Mouse (Mus musculus) megakaryocyte, embryonic 14.5 days (primary cell): Measurements from ENCODE around the gene Ngdn.

Experiments used
- FLI1 ChIP-seq: IDR thresholded peaks from 2 replicates; pipeline ENCODE4 v1.6.1; 2012; ENCODE audit warnings: low read length, inconsistent platforms, mixed read lengths
- GATA1 ChIP-seq: IDR thresholded peaks from 3 replicates; pipeline ENCODE4 v1.6.1; 2012; ENCODE audit warnings: mixed read lengths, low read length, inconsistent platforms, borderline replicate concordance

DNA sequence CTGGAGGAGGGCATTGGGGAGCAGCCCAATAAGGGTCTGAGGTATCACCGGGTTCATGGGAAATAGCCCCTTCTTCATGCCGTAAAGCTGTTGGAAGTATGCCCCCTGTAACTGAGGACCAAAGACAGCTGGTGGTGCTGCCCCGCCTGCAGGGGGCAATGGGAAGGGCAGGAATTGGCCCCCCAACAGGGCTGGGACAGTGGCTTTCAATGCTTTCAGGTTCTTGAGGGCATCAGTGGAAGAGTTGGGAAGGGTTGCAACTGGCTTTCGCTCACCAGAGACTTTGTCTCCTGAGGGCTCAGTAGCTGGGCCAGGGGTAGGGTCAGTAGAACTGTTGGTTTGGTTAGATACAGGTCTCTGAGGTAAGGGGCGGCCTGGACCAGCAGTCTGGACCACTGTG, 47.9 kb downstream of the Ngdn start:
- TF ChIP-seq GATA1 (no peak), FLI1 (no peak)
